Mouse (Mus musculus) thymus, postnatal 14 days (tissue): ENCODE data around the gene Ptprb.
A peak's percentile ranks its signal among the peaks of the same experiment; 100 is the strongest.

Experiments
- DNase-seq: peaks from one replicate; pipeline ENCODE4 v3.0.0; 2021

Gene Ptprb

DNA sequence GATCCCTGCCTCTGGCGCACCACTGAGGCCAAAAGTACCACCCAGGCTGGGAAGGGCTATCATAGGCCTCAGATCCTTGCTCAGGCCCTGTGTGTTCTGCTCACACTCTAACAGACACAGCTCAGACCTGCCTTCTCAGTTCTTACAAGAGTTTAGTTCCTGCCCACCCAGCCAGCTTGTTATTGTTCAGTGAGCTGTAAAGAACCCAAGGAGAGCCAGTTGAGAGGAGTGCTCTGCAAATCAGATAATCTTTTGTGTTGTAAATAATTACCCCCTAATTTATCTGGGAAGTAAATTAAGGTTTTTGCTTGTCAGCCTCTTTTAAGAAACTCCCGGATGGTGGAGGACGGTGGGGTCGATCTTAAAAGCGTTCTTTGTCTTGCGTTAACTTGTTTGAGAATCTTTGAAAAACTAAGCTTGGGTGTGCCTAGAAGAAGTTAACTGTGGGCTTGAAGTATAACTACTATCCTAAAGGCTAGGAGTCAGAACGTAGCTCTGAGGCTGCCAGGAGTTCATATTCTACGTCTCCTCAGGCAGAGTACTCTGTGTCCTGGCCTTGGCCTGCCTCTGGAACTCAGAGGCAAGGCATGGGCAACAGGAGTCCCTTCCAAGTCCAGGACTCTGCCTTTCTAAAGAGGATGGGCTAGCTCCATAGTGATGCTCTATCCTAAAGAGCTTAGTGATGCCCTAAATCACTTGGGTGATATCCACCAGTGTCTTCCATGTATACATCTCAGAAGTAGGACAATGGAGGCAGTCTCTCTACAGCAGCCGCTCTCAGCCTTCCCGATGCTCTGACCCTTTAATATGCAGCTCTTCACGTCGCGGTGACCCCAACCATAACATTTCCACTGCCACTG is 107.7 kb downstream of the Ptprb start:
- DNase-seq: no peak

DNA sequence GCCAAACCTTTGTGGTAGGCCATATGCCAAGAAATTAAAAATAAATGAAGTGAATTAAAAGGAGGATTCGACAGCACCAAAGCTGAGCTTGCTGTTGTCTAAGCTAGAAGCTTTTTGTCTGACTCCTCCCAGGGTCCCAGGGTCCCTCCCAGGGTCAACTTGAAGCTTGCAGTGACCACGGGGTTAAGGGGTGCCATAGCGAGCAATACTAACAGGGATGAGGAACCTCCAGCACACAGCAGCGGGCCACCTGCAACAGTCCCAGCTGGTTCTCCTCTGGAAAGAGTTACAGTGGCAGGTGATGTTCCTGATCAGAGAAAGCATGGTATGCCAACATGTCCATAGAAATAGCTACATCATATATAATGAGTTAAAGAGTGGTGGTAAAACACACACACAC is 109.1 kb downstream of the Ptprb start:
- DNase-seq: no peak

- no peak for DNase-seq
Observed at GRCm38 (mm10) chr10:116386391-116386885, 111.1 kb downstream of the Ptprb start.

DNA sequence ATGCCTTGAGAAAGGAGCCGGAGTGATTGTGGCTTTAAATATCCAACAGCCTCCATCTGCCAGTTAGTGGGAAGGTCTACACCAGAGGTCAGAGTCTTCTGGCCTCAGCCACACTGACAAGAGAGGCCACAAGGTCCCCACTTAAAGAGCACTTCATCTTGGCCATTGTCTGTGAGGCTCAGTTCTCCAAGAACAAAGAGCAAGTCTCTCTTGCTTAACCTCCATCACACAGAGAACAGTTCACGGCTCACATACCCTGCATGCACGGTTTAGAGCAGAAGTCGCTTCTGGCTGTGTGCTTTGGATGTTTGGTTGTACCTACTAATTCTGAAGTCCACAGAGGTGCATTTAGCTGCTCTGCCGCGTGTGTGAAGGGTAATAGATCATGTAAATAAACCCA is 113.5 kb downstream of the Ptprb start:
- no peak for DNase-seq

GRCm38 (mm10) chr10:116393790-116394475 is 118.6 kb downstream of the Ptprb start:
- no peak for DNase-seq

DNA sequence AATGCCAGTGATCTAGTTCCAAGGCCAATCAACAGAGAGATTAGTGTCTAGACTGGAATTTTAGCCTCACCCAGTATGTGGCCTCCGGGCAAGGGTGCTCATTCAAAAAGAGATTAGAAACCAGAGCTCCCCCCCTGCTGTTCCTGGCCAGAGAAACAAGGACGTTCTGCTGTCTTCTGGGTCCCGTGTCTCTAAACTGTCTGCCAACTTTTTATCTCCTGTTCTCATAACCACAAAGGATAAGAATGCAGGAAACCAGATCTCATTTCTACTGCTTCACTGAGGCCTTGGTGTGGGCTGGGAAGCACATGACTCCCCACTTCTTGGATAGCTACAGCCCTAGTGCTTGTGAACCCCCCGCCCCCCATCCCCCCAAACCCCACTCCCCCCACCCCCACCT is 119.3 kb downstream of the Ptprb start:
- no peak for DNase-seq

GRCm38 (mm10) chr10:116396279-116396678 is 121.0 kb downstream of the Ptprb start:
- DNase-seq: no peak

DNA sequence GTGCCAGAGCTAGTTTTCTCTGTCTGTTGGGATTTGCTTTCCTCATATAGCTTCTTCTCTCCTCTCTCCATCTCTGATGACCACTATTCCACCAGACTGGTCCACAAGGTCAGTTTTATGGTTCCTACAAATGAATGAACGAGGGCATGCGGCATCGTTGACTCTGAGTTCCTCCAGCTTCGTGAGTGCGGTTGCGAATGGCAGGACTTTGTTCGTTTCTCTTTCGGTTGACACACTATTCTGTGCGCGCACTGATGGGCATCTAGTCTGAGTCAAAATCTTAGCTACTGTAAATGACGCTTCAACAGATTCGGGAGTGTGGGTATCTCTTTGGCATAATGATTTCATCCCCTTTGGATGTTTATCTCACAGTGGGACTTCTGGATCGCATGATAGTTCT is 121.6 kb downstream of the Ptprb start:
- no peak for DNase-seq

DNA sequence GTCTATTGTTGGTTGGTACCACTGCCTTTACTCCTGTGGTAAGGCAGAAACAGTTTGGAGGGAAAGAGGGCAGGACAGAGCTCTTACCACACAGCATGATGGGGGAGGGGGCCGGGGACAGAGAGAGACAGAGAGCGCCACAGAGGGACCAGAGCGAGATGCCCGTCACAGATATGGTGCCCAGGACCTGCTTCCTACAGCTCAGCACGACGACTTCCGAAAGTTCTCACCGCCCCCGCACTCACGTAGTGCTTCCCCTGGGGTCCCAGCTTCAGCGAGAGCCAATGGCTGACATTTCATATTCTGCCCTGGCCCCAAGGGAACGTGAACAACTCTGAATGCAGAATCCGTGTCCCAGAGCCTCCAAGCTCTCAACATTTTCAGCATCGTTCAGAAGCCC is 122.2 kb downstream of the Ptprb start:
- DNase-seq: peak; percentile 55

- no peak for DNase-seq
Observed at GRCm38 (mm10) chr10:116397973-116398372, 122.7 kb downstream of the Ptprb start.

DNA sequence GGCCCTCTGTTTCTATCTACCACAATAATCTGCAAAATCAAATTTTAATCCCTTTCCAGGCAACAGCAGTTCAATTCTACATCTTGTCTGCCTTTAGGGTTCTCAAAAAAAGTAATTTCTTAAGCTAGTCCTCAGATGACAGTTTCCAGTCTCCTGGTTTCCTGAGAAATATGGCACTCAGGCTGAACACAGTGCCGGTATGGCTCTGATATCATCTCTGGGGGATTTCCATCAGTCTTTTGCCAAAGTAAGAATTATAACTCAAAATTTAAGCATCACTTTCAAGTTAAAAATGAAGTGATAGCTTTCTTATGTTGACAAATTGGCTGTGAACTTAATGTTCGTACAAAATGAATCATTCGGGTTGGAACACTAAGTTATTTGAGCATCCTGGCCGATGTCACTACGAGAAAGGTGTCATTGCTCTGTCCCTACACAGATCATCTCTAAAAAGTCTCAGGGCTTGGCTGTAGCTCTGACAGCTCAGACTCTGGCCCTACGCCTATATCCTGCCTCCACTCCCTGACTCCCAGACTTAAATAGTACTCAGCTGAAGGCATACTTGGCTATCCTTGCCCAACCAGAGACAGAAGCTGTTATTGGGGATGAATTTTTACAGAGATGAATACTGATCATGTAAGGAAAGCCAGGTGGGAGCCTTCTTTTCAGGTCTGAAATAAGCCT is 127.6 kb downstream of the Ptprb start:
- DNase-seq: no peak

- no peak for DNase-seq
Observed at GRCm38 (mm10) chr10:116403679-116404078, 128.4 kb downstream of the Ptprb start.

DNA sequence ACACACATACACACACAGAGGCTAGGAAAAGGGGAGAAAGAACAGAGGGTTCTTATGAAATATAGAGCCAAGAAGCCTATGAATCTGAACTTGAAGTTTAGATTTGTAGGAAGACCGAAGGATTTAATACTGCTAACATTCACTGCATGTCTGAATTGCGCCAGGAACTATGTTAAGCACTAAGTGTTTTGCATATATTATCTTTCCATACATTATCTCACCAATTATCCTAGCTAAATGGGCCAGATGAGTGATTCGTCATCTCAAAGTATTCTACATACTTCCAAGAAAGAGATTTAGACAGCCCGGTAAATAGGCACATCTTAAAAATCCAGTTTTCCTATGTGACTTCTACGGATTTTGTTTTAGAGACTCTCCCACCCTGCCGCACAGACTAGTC is 129.7 kb downstream of the Ptprb start:
- no peak for DNase-seq

GRCm38 (mm10) chr10:116407684-116408359 is 132.5 kb downstream of the Ptprb start:
- DNase-seq: no peak

- no peak for DNase-seq
Observed at GRCm38 (mm10) chr10:116410826-116411225, 135.5 kb downstream of the Ptprb start.

DNA sequence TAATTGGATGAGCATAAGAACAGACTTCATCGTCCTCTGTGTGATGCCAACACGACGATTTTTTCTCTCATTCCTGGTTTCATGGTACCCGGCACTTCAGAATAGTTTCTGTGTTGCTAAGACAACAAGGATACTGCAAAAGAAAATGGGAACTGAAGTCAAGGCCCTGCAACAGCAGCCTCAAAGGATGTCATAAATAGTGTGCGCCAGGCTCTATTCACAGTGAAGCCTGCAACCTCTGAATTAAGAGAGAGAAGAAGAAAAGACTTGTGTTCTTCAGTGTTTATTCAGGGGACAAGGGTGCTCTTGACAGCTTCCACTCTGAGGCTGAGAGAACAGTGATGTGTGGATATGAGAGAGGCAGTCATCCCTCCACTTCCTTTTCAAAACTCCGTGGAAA is 140.8 kb downstream of the Ptprb start:
- DNase-seq: no peak

GRCm38 (mm10) chr10:116416726-116417125 is 141.4 kb downstream of the Ptprb start:
- DNase-seq: no peak

GRCm38 (mm10) chr10:116418121-116418726 is 142.9 kb downstream of the Ptprb start:
- DNase-seq: no peak

GRCm38 (mm10) chr10:116420976-116421375 is 145.7 kb downstream of the Ptprb start:
- no peak for DNase-seq

GRCm38 (mm10) chr10:116422551-116422950 is 147.2 kb downstream of the Ptprb start:
- no peak for DNase-seq

- no peak for DNase-seq
Observed at GRCm38 (mm10) chr10:116424921-116425320, 149.6 kb downstream of the Ptprb start.

- DNase-seq: no peak
Observed at GRCm38 (mm10) chr10:116426176-116426575, 150.9 kb downstream of the Ptprb start.
